Mouse (Mus musculus): Measurements from ENCODE around the gene Runx1.
A peak's percentile ranks its signal among the peaks of the same experiment; 100 is the strongest.

Runx1 gene

GRCm38 (mm10) chr16:92609717-92610077 is 216.3 kb downstream of the Runx1 start:
- DNase-seq (ENCODE audit: low spot score), result no peak

GRCm38 (mm10) chr16:92609006-92609716 is 216.8 kb downstream of the Runx1 start:
- DNase-seq (ENCODE audit: low spot score), result no peak

GRCm38 (mm10) chr16:92608180-92608960 is 217.6 kb downstream of the Runx1 start:
- DNase-seq (ENCODE audit: low spot score), result no peak

- no peak for DNase-seq (ENCODE audit: low spot score)
Measured at GRCm38 (mm10) chr16:92606491-92606965, 219.4 kb downstream of the Runx1 start.

- DNase-seq (ENCODE audit: low spot score), result no peak
Measured at GRCm38 (mm10) chr16:92605606-92606490, 220.1 kb downstream of the Runx1 start.

- no peak for DNase-seq (ENCODE audit: low spot score)
Measured at GRCm38 (mm10) chr16:92602504-92602903, 223.4 kb downstream of the Runx1 start.

GRCm38 (mm10) chr16:92601270-92601826 is 224.6 kb downstream of the Runx1 start:
- no peak for DNase-seq (ENCODE audit: low spot score)

GRCm38 (mm10) chr16:92599451-92599850 is 226.5 kb downstream of the Runx1 start:
- DNase-seq (ENCODE audit: low spot score), result no peak

GRCm38 (mm10) chr16:92597655-92598054 is 228.3 kb downstream of the Runx1 start:
- DNase-seq (ENCODE audit: low spot score), result no peak

GRCm38 (mm10) chr16:92592207-92592606 is 233.7 kb downstream of the Runx1 start:
- DNase-seq (ENCODE audit: low spot score), result no peak

- DNase-seq (ENCODE audit: low spot score), result no peak
Measured at GRCm38 (mm10) chr16:92591783-92592182, 234.2 kb downstream of the Runx1 start.

GRCm38 (mm10) chr16:92587836-92588235 is 238.1 kb downstream of the Runx1 start:
- DNase-seq (ENCODE audit: low spot score), result no peak

GRCm38 (mm10) chr16:92581767-92582166 is 244.2 kb downstream of the Runx1 start:
- no peak for DNase-seq (ENCODE audit: low spot score)

GRCm38 (mm10) chr16:92580981-92581380 is 245.0 kb downstream of the Runx1 start:
- no peak for DNase-seq (ENCODE audit: low spot score)

GRCm38 (mm10) chr16:92578915-92579653 is 246.9 kb downstream of the Runx1 start:
- DNase-seq (ENCODE audit: low spot score), result no peak

- DNase-seq (ENCODE audit: low spot score), result no peak
Measured at GRCm38 (mm10) chr16:92577381-92577780, 248.6 kb downstream of the Runx1 start.

- DNase-seq (ENCODE audit: low spot score), result no peak
Measured at GRCm38 (mm10) chr16:92575792-92576191, 250.2 kb downstream of the Runx1 start.

GRCm38 (mm10) chr16:92573193-92573592 is 252.8 kb downstream of the Runx1 start:
- DNase-seq (ENCODE audit: low spot score), result no peak

- no peak for DNase-seq (ENCODE audit: low spot score)
Measured at GRCm38 (mm10) chr16:92571246-92571645, 254.7 kb downstream of the Runx1 start.

- DNase-seq (ENCODE audit: low spot score), result no peak
Measured at GRCm38 (mm10) chr16:92566146-92566545, 259.8 kb downstream of the Runx1 start.

- DNase-seq (ENCODE audit: low spot score), result peak; percentile 76
Measured at GRCm38 (mm10) chr16:92565708-92566107, 260.2 kb downstream of the Runx1 start.

Measured in ovary, postnatal 10 days (tissue).